Mouse (Mus musculus) testis, adult 2 months (tissue): Measurements from ENCODE around the gene Kitl. TPM values are rescaled to one million over a fixed set of nuclear protein-coding genes. Genes with fewer than 3 reads are reported as not detected.
A peak's percentile ranks its signal among the peaks of the same experiment; 100 is the strongest.

Source experiments
- H3K27ac ChIP-seq: fragments of 200-500 bp; 2 replicates; pipeline ENCODE4 v1.5.1; 2012; ENCODE audit warnings: low read depth, low read length; ENCODE audit not compliant: control insufficient read depth, insufficient read depth
- H3K27me3 ChIP-seq: fragments of 200-500 bp; 2 replicates; pipeline ENCODE4 v1.6.1; 2012; ENCODE audit warnings: mild to moderate bottlenecking, low read length, moderate library complexity; ENCODE audit not compliant: control insufficient read depth, insufficient read depth
- H3K36me3 ChIP-seq: fragments of 200-500 bp; 2 replicates; pipeline ENCODE4 v1.6.1; 2012; ENCODE audit warnings: mild to moderate bottlenecking, low read length; ENCODE audit not compliant: control insufficient read depth, insufficient read depth
- H3K4me1 ChIP-seq: fragments of 200-500 bp; 2 replicates; pipeline ENCODE4 v1.6.1; 2012; ENCODE audit warnings: low read length; ENCODE audit not compliant: control insufficient read depth, insufficient read depth
- H3K4me3 ChIP-seq: fragments of 200-500 bp; 2 replicates; pipeline ENCODE4 v1.5.1; 2012; ENCODE audit warnings: low read depth, mild to moderate bottlenecking, low read length, moderate library complexity, mixed read lengths; ENCODE audit not compliant: control insufficient read depth
- CTCF ChIP-seq: fragments of 200-500 bp; IDR thresholded peaks from 2 replicates; pipeline ENCODE4 v1.5.1; 2012; ENCODE audit warnings: low read depth, mild to moderate bottlenecking, inconsistent platforms, low read length, moderate library complexity; ENCODE audit not compliant: control insufficient read depth, insufficient read depth, insufficient replicate concordance
- POLR2A ChIP-seq: fragments of 200-500 bp; IDR thresholded peaks from 2 replicates; pipeline ENCODE4 v1.6.1; 2012; ENCODE audit warnings: low read depth, mild to moderate bottlenecking, inconsistent platforms, low read length, moderate library complexity; ENCODE audit not compliant: control insufficient read depth
- polyA plus RNA-seq: library from polyadenylated mRNA; depleted of rRNA; stranded (reverse); fragments of >200 nt; gene quantifications from 2 replicates; pipeline ENCODE4 v1.2.3, GENCODE M21; 2012

Gene Kitl
- polyA plus RNA-seq, 1 experiment, result 4.7 TPM

GRCm38 (mm10) chr10:99992121-99992520 is 23.3 kb upstream of the Kitl start:
- Histone ChIP-seq H3K36me3 (no peaks in the 10 kb centered on the region), H3K27me3 (no peaks in the 10 kb centered on the region), H3K27ac (no peak overlapping the region), H3K4me3 (no peak overlapping the region), H3K4me1 (peaks cover 1% of the 10 kb centered on the region; the same call in 1 of the 2 replicates)
- TF ChIP-seq POLR2A (no peak), CTCF (no peak)

- no peaks in the 10 kb centered on the region for H3K36me3 ChIP-seq
- H3K27ac ChIP-seq, result no peak overlapping the region
- no peak overlapping the region for H3K4me3 ChIP-seq
- H3K4me1 ChIP-seq, result peaks cover 3% of the 10 kb centered on the region; the same call in 1 of the 2 replicates
- H3K27me3 ChIP-seq, result no peaks in the 10 kb centered on the region
- TF ChIP-seq POLR2A (no peak), CTCF (no peak)
These were observed 14.0 kb upstream of the Kitl start for GRCm38 (mm10) chr10:100001452-100001851.

GRCm38 (mm10) chr10:100003797-100004196 is 11.6 kb upstream of the Kitl start:
- TF ChIP-seq POLR2A (no peak), CTCF (no peak)
- H3K36me3 ChIP-seq, result no peaks in the 10 kb centered on the region
- no peak overlapping the region for H3K27ac ChIP-seq
- H3K4me3 ChIP-seq, result no peak overlapping the region
- H3K27me3 ChIP-seq, result no peaks in the 10 kb centered on the region
- peaks cover 3% of the 10 kb centered on the region; the same call in 1 of the 2 replicates for H3K4me1 ChIP-seq

- no peaks in the 10 kb centered on the region for H3K36me3 ChIP-seq
- H3K27ac ChIP-seq, result no peak overlapping the region
- no peak overlapping the region for H3K4me3 ChIP-seq
- no peaks in the 10 kb centered on the region for H3K4me1 ChIP-seq
- TF ChIP-seq POLR2A (no peak), CTCF (no peak)
- no peaks in the 10 kb centered on the region for H3K27me3 ChIP-seq
These were observed 5.7 kb upstream of the Kitl start for GRCm38 (mm10) chr10:100009681-100010080.

GRCm38 (mm10) chr10:100010291-100010690 is 5.1 kb upstream of the Kitl start:
- H3K27ac ChIP-seq, result no peak overlapping the region

GRCm38 (mm10) chr10:100014096-100014495 is 1.3 kb upstream of the Kitl start:
- H3K36me3 ChIP-seq, result no peaks in the 10 kb centered on the region
- H3K27ac ChIP-seq, result no peak overlapping the region
- H3K27me3 ChIP-seq, result no peaks in the 10 kb centered on the region
- H3K4me1 ChIP-seq, result peaks cover 6% of the 10 kb centered on the region
- TF ChIP-seq CTCF (no peak), POLR2A (no peak)
- H3K4me3 ChIP-seq, result no peak overlapping the region

More at GRCm38 (mm10) chr10:100010291-100010690, 5.1 kb upstream of the Kitl start:
- Histone ChIP-seq H3K27me3 (no peaks in the 10 kb centered on the region), H3K36me3 (no peaks in the 10 kb centered on the region), H3K4me1 (no peaks in the 10 kb centered on the region; the same call in 1 of the 2 replicates), H3K4me3 (no peak overlapping the region)
- TF ChIP-seq POLR2A (no peak), CTCF (no peak)

GRCm38 (mm10) chr10:100016326-100016709 is 888 bp downstream of the Kitl start:
- H3K4me3 ChIP-seq, result peak overlapping the region; percentile 91
- H3K27me3 ChIP-seq, result no peaks in the 10 kb centered on the region
- H3K27ac ChIP-seq, result peak overlapping the region; percentile 77; the same call in 1 of the 2 replicates
- peaks cover 6% of the 10 kb centered on the region for H3K4me1 ChIP-seq
- TF ChIP-seq CTCF, result no peak
- no peak for TF ChIP-seq POLR2A
- H3K36me3 ChIP-seq, result no peaks in the 10 kb centered on the region

GRCm38 (mm10) chr10:100016941-100017770 is 1.7 kb downstream of the Kitl start:
- Histone ChIP-seq H3K27me3 (no peaks in the 10 kb centered on the region), H3K36me3 (no peaks in the 10 kb centered on the region), H3K27ac (0 out of 2 replicates have a peak overlapping the region, but pooled peaks have one; percentile 3), H3K4me1 (peaks cover 6% of the 10 kb centered on the region), H3K4me3 (peak overlapping the region; percentile 50)
- no peak for TF ChIP-seq CTCF
- TF ChIP-seq POLR2A, result no peak
